Mouse (Mus musculus): ENCODE results near the gene Sirt3.

DNA sequence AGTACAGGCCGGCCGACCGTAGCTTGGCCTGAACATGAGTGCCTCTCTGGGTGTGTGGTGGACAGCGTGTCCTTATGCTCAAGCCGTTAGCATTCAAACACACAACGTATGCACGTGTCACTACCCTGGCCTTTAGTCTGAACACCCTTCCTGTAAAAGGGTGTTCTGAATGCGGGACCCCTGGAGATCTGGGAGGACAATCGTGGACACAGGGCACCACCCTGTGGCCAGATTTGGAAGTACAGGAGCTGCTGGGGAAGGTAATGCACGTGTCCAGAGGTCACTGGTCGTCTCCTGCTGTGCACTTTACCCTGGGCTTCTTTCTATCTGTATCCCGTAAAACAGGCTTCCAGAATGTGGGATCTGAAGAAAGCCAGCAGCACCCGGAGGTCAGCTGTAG lies 21.1 kb upstream of the Sirt3 start:
- TF ChIP-seq CTCF (conservative IDR thresholded peaks at IDR 0.05; ENCODE audit: low read length), result peak; percentile 96
- TF ChIP-seq NANOG (IDR thresholded peaks at IDR 0.05; ENCODE audit: borderline replicate concordance, low read length), result no peak

Measured in E14TG2a.4 (cell line).